Mouse (Mus musculus): Measurements from ENCODE around the gene Cdk11b.

- TF ChIP-seq CTCF (IDR thresholded peaks at IDR 0.05) (no peak), EP300 (IDR thresholded peaks at IDR 0.05) (no peak)
Observed at GRCm38 (mm10) chr4:155666903-155667302, 42.2 kb downstream of the Cdk11b start.

Data from lung, postnatal 0 days (tissue).